Mouse (Mus musculus): ENCODE results near the gene Gm3269. TPM values are rescaled to one million over a fixed set of nuclear protein-coding genes. Genes with fewer than 3 reads are reported as not detected.
"Not testable (repeated sequence)": the region's sequence is repeated elsewhere in the genome, so short reads cannot be mapped to it uniquely, and the experiment has no call there.

Gene Gm3269
- polyA plus RNA-seq (2012; fragmentation: generic; extraction: Trizol), result not detected

DNA sequence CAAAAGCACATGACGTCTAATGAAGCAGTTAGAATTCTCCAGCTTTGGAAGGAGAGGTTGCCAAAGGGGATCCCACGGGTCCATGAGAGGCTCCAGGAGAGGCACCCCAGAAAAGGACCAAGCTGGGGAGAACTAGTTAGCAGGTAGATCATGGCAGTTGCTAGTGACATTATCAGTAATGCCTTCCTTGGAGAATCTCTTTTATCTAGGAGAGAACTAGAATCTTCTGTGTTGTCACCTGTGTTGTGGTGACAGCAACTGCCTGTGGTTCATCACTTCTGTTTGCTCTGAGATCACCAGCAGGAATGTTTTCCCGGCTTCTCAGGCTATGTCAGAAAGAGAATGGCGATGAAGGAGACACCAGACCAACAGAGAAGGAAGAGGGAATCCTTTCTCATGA is at the start of gene Gm3269:
Gene Gm3269 (plus strand): TSS at position 301 of the 400 bp plus-strand sequence.
- H3K79me2 ChIP-seq (ENCODE audit: control insufficient read depth, insufficient read depth); H3K27me3 ChIP-seq (ENCODE audit: control insufficient read depth, insufficient read depth, insufficient read length); H3K4me3 ChIP-seq; H3ac ChIP-seq (ENCODE audit: control insufficient read depth, insufficient read length); H3K36me3 ChIP-seq (ENCODE audit: control insufficient read depth, insufficient read depth); H3K4me2 ChIP-seq (ENCODE audit: low read depth): not testable (repeated sequence)

DNA sequence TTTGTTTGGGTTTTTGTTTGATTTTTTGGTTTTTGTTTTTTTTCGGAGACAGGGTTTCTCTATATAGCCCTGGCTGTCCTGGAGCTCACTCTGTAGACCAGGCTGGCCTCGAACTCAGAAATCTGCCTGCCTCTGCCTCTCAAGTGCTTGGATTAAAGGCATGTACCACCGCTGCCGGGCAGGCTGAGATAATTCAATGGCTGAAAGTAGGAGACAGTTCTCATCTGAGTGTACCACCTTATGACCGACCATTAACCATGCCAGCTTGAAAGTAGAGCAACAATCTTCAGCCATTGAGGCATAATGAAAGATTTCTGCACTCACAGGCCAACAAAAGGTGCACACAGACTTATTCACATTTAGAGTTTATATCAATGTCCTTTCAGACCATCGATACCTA is 31.5 kb upstream of the Gm3269 start:
- H3ac ChIP-seq (ENCODE audit: control insufficient read depth, insufficient read length); H3K79me2 ChIP-seq (ENCODE audit: control insufficient read depth, insufficient read depth); H3K4me2 ChIP-seq (ENCODE audit: low read depth); H3K36me3 ChIP-seq (ENCODE audit: control insufficient read depth, insufficient read depth); H3K4me3 ChIP-seq; H3K27me3 ChIP-seq (ENCODE audit: control insufficient read depth, insufficient read depth, insufficient read length): not testable (repeated sequence)

DNA sequence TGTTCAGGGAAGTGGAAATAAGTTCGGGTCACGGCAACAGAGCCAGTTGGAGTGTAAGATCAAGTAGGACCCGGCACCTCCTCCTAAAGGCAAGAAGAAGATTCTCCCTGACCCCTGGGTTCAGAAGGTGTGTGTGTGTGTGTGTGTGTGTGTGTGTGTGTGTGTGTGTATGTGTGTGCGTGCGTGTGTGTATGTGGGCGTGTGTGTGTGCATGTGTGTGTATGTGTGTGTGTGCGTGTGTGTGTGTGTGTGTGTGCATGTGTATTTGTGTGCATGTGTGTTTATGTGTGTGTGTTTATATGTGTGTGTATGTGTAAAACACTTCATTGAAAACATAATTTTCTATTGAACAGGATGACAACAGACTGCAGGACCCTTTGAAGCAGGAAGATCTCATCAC is 16.0 kb upstream of the Gm3269 start:
- not testable (repeated sequence) for H3K4me2 ChIP-seq (ENCODE audit: low read depth); H3K27me3 ChIP-seq (ENCODE audit: control insufficient read depth, insufficient read depth, insufficient read length); H3ac ChIP-seq (ENCODE audit: control insufficient read depth, insufficient read length); H3K36me3 ChIP-seq (ENCODE audit: control insufficient read depth, insufficient read depth); H3K4me3 ChIP-seq; H3K79me2 ChIP-seq (ENCODE audit: control insufficient read depth, insufficient read depth)

DNA sequence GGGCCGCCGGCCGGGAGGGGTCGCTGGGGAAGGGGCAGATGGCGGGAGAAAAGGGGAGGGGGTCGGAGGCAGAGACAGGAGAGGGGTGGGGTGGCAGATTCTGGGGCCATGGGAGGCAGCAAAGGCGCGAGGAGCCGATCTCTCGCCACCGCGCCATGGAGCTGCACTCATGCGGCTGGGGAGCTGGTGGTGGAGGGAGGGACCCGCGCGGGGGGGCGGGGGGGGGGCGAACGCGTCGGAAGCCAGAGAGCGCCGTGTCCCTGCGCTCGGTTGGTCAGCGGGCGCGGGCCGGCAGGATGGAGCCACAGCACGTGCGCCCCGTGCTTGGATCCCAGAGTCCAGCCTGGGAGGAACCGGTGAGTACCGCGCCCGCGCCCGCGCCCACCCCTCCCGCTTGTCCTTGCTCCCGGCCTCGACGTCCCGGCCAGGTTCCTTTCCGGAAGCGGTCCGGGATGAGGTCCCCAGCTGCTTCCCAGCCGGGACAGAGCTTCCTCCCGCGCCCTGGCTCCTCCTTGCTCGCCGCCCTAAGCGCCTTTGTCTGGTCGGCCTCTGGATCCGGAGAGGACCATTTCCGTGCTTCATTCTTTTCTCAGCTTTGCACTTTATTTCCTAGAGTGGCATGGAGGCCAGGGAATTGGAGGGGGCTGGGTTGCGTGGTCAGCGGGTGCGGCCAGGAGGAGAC is 17.5 kb downstream of the Gm3269 start, which contains the start of gene Gm3264:
Gene Gm3264 (plus strand): TSS at position 278 of the 682 bp plus-strand sequence.
- not testable (repeated sequence) for H3ac ChIP-seq (ENCODE audit: control insufficient read depth, insufficient read length); H3K79me2 ChIP-seq (ENCODE audit: control insufficient read depth, insufficient read depth); H3K4me3 ChIP-seq; H3K36me3 ChIP-seq (ENCODE audit: control insufficient read depth, insufficient read depth); H3K4me2 ChIP-seq (ENCODE audit: low read depth); H3K27me3 ChIP-seq (ENCODE audit: control insufficient read depth, insufficient read depth, insufficient read length)

DNA sequence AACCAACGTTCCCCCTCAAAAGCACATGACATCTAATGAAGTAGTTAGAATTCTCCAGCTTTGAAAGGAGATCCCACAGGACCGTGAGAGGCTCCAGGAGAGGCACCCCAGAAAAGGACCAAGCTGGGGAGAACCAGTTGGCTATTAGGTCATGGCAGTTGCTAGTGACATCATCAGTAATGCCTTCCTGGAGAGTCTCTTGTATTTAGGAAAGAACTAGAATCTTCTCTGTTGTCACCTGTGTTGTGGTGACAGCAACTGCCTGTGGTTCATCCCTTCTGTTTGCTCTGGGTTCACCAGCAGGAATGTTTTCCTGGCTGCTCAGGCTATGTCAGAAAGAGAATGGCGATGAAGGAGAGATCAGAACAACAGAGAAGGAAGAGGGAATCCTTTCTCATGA is 54.2 kb downstream of the Gm3269 start, which contains the start of gene Gm3278:
Gene Gm3278 (plus strand): TSS at position 301 of the 400 bp plus-strand sequence.
- not testable (repeated sequence) for H3K4me3 ChIP-seq; H3K36me3 ChIP-seq (ENCODE audit: control insufficient read depth, insufficient read depth); H3ac ChIP-seq (ENCODE audit: control insufficient read depth, insufficient read length); H3K79me2 ChIP-seq (ENCODE audit: control insufficient read depth, insufficient read depth); H3K27me3 ChIP-seq (ENCODE audit: control insufficient read depth, insufficient read depth, insufficient read length); H3K4me2 ChIP-seq (ENCODE audit: low read depth)

Other genes starting within 250 kb of the Gm3269 start
- gene Gm8159, start 205.8 kb upstream of the Gm3269 start, polyA plus RNA-seq (2012; fragmentation: generic; extraction: Trizol), result not detected
- gene Gm3239, start 173.9 kb upstream of the Gm3269 start, polyA plus RNA-seq (2012; fragmentation: generic; extraction: Trizol), result not detected
- gene Gm7876, start 128.9 kb upstream of the Gm3269 start, polyA plus RNA-seq (2012; fragmentation: generic; extraction: Trizol), result not detected
- gene Gm3252, start 111.3 kb upstream of the Gm3269 start, polyA plus RNA-seq (2012; fragmentation: generic; extraction: Trizol), result not detected
- gene Gm9602, start 61.8 kb upstream of the Gm3269 start, polyA plus RNA-seq (2012; fragmentation: generic; extraction: Trizol), result not detected
- not detected for gene Gm3264, start 17.5 kb downstream of the Gm3269 start, polyA plus RNA-seq (2012; fragmentation: generic; extraction: Trizol)
- gene Gm3278, start 54.3 kb downstream of the Gm3269 start, polyA plus RNA-seq (2012; fragmentation: generic; extraction: Trizol), result not detected
- not detected for gene Gm8297, start 145.8 kb downstream of the Gm3269 start, polyA plus RNA-seq (2012; fragmentation: generic; extraction: Trizol)
- gene Gm3298, start 177.8 kb downstream of the Gm3269 start, polyA plus RNA-seq (2012; fragmentation: generic; extraction: Trizol), result not detected
- gene 4930555G01Rik, start 212.5 kb downstream of the Gm3269 start, polyA plus RNA-seq (2012; fragmentation: generic; extraction: Trizol), result not detected
- not detected for gene Gm8281, start 232.9 kb downstream of the Gm3269 start, polyA plus RNA-seq (2012; fragmentation: generic; extraction: Trizol)

Data from myocyte (in vitro differentiated cells).